Mouse (Mus musculus) cerebellum, postnatal 4 days (tissue): ENCODE measurements around the gene Tmem107.

Experiments
- DNase-seq, 2 experiments: peaks; one replicate each; pipeline ENCODE4 v3.0.0; 2022; ENCODE audit warnings: low spot score in 2 of 2, mixed read lengths in 1 of 2

Tmem107 gene

DNA sequence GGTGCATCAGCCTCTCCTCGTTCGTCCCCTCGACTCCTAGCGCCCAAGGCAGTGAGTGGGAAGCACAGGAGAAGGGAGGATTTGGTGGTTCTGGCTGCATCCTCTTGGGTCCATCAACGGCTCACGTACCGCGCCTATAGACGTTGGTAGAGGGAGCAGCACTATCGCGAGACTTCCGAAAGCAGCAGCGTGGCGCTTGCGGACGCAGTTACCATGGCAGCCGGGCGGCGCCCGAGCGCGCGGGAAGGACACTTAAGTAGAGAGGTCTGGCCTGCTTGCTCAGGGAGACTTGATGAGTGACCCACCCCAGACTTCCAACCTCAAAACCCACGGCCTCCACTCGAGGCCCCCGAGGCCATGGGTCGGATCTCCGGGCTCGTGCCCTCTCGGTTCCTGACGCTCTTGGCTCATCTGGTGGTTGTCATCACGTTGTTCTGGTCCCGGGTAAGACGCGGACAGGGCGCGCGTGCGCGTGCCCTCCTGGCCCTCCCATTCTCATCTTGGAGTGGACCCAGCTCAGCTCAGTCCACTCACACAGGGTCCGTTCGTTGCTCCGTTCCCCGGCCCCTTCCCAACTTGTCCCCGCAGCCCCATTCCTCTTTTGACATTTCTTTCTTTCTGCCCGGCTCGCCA, at the start of gene Tmem107:
Tmem107 (plus strand) TSS at position 217 of the 633 bp plus-strand sequence.
- peak; percentile 73 to 91 for DNase-seq

DNA sequence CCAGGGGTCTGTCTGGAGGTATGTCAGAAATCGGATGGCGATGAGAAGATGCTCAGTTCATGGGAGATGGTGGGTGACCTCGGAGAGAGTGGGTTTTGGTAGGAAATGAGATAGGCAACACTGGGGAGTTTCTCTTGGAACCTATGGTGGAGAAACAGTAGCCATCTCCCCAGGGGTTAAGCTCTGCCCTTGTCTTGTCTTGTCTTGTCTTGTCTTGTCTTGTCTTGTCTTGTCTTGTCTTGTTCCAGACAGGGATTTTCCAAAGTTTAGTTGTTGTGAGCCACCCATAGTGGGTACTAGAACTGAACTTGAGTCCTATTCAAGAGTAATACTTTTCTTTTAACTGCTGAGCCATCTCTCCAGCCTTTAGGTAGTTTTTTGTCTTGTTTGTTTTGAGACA, 44.0 kb upstream of the Tmem107 start:
- no peak for DNase-seq

DNA sequence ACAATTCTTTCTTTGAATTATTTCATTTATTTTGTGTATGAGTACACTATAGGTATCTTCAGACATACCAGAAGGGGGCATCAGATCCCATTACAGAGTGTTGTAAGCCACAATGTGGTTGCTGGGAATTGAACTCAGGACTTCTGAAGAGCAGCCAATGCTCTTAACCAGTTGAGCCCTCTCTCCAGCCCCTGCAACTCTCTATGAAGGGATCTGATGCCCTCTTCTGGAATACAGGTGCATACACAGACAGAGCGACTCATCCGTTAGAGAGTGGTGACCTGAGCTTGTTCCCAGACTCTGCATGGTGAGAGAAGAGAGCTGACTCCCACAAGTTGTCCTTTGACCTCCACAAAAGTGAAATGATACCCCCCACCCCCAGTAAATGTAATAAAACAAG, 41.8 kb upstream of the Tmem107 start:
- no peak for DNase-seq

DNA sequence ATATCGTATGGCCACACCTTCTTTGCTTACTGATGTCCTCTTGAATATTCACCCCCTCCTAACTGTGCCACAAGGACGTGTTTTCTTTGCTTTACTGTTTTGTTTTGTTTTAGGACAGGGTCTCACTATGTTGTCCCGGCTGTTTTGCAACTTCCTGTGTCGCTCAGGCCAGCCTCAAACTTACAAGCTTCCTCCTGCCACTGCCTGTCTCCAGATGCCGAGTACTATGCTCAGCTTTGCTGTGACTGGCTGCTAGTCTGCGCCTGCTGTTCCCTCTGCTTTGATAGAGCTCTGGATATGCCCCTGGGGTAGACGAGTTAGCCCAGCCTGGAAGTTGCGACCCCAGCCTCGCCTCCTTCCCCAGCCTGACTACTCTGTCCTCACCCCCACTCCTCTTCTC, 37.1 kb upstream of the Tmem107 start:
- no peak for DNase-seq

DNA sequence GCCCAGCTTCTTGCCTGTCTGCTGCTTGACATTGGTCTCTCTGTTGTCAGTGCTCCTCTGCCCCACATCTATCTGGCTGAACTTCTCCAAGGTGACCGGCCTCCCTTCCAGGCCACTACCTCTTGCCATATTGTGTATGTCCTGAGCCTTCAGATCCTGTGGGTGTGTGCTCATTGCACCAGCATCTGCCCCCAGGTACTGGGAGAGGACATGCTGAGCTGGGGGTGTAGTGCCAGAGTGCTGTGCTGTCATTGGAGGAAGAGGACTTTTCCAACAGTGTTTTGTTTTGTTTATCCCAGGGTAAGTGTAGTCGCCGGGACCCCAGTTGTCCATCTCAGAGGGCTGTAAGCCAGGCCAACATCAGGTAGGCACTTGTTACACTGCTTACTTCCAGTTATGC, 36.0 kb upstream of the Tmem107 start:
- no peak for DNase-seq

DNA sequence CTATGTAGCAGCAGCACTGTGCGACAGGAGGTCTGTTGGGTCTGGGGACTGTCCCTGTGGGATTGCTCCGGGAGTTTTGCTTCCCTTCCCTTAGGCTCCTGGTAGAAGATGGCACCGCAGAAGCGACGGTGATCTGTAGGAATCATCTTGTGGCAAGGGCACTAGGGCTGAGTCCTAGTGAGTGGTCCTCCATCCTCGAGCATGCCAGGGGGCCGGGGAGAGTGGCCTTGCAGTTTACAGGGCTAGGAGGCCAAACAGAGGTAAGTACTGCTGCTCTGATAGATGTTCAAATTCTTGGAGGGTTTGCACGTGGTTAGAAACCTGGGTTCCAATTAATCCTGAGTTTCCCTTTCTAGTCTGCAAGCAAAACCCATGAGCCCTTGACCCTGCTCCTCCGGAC, 35.2 kb upstream of the Tmem107 start:
- DNase-seq: no peak

DNA sequence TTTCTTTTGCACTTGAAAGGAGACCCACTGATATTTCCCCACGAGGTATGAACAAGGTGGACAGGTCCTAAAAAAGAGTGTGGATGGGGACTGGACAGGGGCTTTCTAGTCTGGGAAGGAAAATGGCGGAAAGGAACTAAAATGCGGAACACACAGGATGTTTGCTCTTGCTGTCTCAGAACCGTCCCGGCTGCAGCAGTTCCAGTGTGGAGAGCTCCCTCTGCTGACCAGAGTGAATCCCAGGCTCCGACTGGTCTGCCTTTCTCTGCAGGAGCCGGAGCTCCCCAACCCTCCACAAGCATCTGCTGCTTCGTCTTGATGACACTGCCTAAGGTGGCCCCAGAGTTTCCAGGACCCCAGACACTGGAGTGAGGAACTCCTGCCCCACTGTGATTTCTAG, 34.8 kb upstream of the Tmem107 start:
- peak; percentile 66 to 84 for DNase-seq

DNA sequence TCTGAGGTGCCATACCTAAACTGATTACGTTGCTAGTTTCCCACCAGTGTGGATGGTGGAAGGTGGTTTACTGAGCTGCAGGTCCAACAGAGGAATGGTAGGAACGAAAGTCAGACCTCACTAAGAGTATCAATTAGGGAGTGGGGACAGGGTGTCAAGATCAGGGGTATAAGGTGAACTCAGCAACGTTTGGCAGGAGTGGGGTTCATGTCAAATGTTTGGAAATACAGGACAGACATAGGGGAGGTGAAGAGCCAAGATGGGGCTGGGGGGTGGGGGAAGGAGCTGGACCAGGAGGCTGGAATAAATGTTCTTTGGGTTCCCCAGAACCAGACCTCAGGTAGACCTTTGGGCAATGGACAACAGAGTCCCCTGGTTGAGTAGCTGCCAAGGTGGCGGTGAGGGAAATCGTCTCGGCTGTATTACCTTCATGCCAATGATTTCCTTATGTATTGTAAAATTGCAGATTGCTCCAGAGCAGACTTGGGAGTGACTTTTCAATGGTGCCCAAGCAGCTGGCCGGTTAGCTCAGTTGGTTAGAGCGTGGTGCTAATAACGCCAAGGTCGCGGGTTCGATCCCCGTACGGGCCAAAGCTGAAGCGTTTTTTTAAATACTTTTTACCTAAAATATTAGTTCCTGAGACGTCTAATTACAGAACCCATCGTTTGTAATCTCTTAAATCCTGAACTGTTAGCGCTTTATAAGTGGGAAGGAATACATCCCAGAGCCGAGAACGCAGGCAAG, 33.9 kb upstream of the Tmem107 start:
- peak; percentile 65 to 82 for DNase-seq

DNA sequence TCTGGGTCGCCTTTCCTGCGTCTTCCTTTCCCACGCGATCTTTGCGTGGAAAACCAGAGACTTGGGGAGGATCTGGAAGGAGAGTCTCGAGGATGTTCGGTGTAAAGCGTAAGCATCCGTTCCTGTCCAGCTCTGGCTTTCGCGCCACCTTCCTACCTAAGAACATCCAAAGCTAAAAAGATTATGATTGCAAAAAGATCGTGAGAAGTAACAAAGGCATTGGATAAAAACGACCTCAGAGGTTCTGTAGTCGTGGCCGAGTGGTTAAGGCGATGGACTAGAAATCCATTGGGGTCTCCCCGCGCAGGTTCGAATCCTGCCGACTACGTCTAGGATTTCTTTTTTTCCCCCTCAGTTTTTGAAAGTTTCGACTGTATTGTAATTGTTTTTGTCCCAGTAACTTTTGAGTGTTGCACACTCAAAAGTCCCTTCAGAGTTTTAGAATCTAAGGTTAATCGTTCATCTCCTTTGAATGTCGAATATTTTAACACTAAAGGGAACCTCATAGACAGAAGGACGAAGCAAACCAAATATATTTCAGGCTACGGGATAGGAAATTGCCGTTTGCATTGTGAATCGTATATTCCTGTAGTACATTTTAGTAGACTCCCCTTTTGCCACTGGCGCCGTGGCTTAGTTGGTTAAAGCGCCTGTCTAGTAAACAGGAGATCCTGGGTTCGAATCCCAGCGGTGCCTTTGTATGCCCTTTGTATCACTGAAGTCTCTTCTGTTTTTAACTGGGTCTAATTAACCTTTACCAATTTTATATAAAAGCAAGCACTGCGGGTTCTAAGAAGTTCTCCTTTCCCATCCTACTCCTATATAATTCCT, 33.2 kb upstream of the Tmem107 start:
- DNase-seq: peak in 1 of 2 experiments; percentile 73

DNA sequence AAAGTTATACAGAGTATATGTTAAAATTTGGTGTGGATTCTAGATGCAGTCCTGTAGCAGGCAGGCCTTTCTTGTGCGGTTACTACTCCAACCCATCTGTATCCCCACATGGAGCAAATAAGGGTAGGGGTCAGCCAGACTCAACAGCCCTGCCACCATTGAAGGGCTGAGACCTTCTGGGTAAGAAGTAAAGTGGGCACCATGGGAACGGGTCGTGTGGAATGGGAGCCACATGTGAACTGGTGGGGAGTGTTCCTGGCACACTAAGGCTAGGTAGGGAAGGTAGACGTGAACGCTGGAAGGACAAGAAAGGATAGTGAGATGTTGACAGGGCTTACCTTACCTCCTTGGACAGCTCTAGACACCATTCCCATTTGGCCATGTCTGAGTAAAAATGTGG, 32.4 kb upstream of the Tmem107 start:
- DNase-seq: no peak

DNA sequence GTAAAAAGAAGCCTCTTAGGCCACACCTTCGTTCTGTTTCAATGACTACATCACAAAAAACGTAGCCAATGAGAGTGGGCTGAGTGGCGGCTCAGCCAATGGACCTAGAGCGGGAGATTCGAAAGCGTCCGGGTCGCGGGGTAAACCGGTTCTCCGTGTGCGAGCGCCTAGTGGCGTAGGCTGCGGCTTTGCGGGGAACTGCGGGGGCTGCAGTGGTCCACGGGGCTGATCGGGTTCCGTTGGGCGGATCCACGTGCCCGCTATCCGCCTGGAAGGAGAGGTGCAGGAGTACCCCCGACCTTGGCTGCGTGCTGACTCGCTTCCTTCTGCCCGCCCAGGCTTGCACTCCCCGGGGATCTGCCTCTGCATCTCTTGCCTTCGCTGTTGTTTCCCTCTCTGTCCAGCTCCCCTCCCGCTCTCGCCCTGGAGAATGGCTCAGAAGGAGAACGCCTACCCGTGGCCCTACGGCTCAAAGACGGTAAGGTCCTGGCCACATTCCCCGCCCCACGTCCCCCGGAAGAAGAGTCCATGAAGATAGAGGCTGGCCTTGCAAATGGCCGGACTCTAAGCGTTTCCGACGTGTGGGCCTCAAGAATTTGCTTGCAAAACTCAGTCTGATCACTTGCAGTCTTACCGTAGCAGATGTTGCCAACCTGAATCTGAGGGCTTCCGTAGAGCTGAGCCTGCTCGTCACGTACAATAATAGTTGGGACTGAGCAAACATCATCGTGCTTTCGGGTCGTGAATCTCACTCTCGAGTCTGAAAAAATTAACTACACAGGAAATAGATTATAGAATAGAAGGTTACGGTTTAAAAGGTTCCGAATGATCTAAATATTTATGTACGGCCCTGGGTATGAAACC, 24.8 kb upstream of the Tmem107 start, which contains the start of gene Aurkb:
Aurkb (plus strand) TSS at position 117 of the 864 bp plus-strand sequence.
- DNase-seq: peak; percentile 61 to 82

DNA sequence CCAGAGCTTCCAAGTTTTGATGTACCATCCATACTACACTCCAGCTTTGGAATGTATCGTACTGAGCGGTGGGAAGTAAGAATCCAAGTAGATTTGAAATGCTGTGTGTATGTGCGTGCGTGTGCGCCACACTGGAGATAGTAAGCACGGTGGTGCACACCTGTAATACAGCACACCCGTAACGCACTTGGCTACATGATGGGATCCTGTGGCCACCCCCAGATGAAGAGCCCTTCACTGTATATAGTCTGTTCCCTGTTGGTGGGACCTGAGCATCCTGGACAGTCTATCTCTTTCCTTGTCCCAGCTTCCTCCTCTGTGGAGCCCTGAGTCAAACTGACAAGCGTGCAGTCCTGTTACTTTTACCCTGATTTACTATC, 24.2 kb upstream of the Tmem107 start:
- no peak for DNase-seq

DNA sequence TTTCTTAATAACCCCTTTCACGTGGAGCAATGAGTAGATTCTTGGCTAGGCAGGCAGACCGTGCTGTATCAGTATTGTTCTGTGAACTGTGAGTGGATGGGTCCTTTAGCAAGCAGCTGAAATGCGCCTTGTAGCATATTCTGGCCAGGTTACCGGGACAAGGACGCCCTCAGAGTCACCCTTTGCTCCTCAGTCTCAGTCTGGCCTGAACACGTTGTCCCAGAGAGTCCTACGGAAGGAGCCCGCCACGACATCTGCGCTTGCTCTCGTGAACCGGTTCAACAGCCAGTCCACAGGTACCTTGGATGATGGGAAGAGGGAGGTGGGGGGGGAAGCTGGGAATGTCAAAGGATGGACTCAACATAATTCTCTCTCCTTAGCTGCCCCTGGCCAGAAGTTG, 23.0 kb upstream of the Tmem107 start:
- no peak for DNase-seq

DNA sequence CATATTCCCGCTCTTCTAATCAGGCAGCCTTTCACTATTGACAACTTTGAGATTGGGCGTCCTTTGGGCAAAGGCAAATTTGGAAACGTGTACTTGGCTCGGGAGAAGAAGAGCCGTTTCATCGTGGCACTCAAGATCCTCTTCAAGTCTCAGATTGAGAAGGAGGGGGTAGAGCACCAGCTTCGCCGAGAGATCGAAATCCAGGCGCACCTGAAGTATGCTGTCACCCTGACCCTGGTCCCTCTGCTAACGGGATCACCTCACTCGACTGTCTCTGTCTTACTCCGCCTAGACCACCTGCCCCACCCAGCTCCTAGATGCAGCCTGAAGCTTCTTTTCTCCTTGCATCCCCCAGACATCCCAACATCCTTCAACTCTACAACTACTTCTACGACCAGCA, 22.5 kb upstream of the Tmem107 start:
- no peak for DNase-seq

DNA sequence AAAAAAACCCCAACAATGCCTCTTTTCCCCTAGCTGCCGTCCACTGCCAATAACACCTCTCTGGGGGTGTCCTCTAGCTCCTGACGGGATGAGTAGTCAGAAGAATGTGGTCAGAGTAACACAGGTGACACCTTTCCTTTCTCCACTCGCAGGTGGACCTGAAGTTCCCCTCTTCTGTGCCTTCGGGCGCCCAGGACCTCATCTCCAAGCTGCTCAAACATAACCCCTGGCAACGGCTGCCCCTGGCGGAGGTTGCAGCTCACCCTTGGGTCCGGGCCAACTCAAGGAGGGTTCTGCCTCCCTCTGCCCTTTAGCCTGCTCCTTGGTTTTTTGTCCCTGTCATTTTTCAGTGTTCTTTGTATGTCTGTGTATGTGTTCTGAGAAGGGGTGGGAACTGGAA, 19.9 kb upstream of the Tmem107 start:
- DNase-seq: no peak

DNA sequence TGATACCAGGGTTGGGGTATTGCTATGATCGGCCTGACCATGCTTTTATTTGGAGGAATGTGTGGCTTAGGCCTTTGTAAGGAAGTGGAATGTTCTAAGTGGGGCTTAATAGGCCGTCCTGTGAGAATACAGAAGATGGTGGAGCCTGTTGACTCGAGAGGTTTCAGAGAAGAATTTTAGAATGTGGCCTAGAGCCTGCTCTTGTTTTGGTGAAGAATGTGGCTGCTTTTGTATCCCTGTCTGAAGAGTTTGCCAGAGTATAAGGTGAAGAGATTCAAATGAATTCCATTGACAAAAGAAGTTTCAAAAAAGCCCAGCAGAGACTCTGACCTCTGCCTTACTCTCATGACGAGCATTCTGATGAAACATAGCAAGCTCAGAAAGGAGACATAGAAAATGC, 18.8 kb upstream of the Tmem107 start:
- no peak for DNase-seq

DNA sequence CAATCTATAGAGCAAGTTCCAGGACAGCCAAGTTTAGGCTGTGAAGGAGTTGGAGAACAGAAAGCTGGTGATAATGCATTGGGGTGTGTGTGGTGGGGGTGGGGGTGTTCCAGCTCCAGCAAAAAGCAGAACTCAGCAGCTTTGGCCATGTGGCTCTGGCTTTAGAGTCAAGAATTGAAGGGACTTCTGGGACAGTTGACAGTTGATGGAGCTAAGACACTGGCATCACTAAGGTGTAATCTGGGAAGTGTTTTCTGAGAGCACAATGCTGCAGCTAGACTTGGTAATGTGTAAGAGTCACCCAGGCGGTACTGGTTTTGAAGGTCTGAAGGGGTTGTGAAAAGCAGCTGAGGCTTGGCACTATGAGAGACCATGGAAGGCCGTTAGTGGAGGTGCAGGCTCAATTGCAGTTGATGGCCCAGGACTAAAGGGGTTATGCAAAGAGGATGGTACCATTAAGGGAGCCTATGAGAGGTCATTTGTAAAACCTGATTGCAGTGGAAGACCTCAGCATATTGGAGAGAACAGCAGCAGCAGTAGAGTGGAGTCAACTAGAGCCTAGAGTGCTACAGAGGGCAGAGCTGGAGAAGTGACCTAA, 17.7 kb upstream of the Tmem107 start:
- no peak for DNase-seq

DNA sequence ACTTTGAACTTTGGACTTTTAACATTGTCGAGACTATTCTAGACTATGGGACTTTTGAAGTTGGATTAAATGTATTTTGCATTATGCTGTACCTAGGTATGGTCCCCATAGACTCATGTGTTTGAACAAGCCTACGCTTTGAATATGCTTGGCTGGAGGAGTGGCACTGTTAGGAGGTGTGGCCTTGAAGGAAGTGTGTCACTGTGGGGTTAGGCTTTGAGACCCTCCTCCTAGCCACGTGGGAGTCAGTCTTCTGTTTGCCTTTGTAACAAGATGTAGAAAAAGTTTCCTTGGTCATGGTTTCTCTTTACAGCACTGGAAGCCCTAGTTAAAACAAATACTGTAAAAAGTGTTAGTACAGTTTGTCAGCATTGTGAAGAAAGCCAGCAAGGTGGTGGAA, 16.8 kb upstream of the Tmem107 start:
- DNase-seq: no peak

DNA sequence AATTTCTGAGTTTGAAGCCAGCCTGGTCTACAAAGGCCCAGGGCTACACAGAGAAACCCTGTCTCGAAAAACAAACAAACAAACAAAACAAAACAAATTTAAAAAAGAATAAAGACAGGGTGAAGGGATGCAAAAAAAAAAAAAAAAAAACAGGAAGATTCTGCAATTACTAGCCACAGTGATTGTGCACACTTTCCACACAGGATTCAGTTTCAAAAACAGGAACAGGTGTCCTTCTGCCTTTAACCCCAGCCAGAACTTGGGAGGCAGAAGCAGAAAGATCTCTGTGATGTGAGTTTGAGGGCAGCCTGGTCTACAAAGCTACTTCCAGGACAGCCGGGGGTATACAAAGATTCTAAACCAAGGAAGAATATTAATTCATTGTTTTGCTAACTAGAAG, 12.3 kb upstream of the Tmem107 start:
- DNase-seq: no peak

DNA sequence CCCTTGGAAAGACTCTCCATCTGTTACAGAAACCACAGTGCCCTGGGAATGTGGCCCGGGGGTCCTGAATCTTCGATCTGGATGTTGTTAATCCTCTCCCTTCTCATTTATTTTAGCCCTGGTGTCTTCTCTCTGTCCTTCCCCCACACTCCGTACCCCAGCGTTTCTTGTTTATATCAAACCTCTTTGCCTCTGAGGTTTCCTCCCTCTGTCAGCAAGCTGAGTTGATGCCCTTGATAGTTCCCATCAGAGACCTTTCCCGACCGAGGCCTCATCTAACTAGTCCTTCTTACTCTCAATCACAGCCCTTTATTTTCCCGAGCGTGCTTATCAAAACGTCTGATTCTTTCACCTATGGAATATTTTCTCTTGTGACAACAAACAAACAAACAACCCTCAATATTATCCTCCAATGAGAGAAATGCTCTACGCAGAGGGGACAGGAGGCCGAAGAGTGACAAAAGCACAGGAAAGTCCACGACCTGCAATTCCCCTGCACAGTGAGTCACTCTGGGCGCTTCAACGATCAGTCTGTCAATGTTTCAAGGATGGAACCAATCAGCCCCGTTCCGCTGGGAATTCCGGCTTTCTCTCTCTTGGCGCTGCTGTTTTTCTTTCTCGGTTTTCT, 11.8 kb upstream of the Tmem107 start:
- no peak for DNase-seq
